Comparison of ENCODE assay signal across 14 mouse cellular contexts in the genomic region with DNA sequence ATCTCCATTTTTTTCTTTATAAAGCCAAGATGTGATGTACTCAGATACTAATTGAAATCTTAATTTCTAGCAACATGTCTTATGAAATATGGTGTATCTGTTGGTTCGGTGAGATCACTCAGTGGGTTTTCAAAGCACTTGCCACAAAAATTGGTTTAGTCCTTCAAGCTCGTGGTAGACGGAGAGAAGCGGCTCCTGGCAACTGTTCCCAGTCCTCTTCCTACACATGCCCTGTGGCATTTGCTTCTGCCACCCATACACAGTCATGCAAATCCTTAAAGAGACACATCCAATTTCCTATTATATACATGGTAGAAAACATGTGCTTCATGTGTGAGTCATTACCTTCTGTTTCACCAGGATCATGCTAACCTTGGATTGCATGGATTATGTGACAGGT. TPM values are rescaled to one million over a fixed set of nuclear protein-coding genes. Genes with fewer than 3 reads are reported as not detected.
DNase-seq lines count a peak whose midpoint lies in the region; ATAC-seq and TF ChIP-seq lines count a peak whose summit lies in the region.
"Had no signal": no experiment of that assay in that cellular context is flagged by ENCODE, and none has a peak within 500 bp of the region (broad histone marks: within the 10 kb centered on the region; RNA-seq: fewer than 3 reads in every experiment).

No protein-coding gene starts in this region.

- peaks cover 63% of the 10 kb centered on the region for H3K4me1 ChIP-seq in kidney, adult 2 months (ENCODE audit: control insufficient read depth, insufficient read depth, low read length)
- peaks cover 35% of the 10 kb centered on the region for H3K4me1 ChIP-seq in liver, postnatal 0 days (ENCODE audit: insufficient read depth)
- peaks cover 34% of the 10 kb centered on the region for H3K4me1 ChIP-seq in stomach, embryonic 15.5 days
- peaks cover 41% of the 10 kb centered on the region for H3K4me1 ChIP-seq in limb, embryonic 10.5 days

- no peaks in the 10 kb centered on the region; the same call in 1 of the 2 replicates for H3K36me3 ChIP-seq in kidney, adult 2 months (ENCODE audit: control insufficient read depth, insufficient read depth, low read length)
- H3K36me3 ChIP-seq in liver, postnatal 0 days (replicated peaks; ENCODE audit: insufficient read depth, low read length), result peaks cover 10% of the 10 kb centered on the region; the same call in 1 of the 2 replicates
- 0 out of 2 replicates have a peak, but pooled peaks cover 5% of the 10 kb centered on the region for H3K36me3 ChIP-seq in stomach, embryonic 15.5 days
- H3K36me3 ChIP-seq in limb, embryonic 10.5 days, result peaks cover 30% of the 10 kb centered on the region

- no peak overlapping the region for H3K4me2 ChIP-seq in liver, postnatal 0 days (ENCODE audit: low read depth, low read length)
- peak overlapping the region; percentile 30; the same call in 1 of the 2 replicates for H3K4me2 ChIP-seq in stomach, embryonic 15.5 days
- H3K4me2 ChIP-seq: hindbrain, embryonic 12.5 days had no signal

- TF ChIP-seq EP300 in liver, postnatal 0 days (IDR thresholded peaks at IDR 0.05; ENCODE audit: low read depth), result no peak

- DNase-seq in kidney, adult 2 months, result no peak
- DNase-seq in kidney, postnatal 25 days, result no peak
- DNase-seq in liver, postnatal 0 days, result no peak
- DNase-seq in liver, result no peak
- DNase-seq in fat pad, adult 2 months (ENCODE audit: extremely low read depth, low read depth, low spot score), result peak; percentile 55
- no peak for DNase-seq in limb, embryonic 10.5 days (ENCODE audit: low spot score)
- no peak for DNase-seq in gastrocnemius, postnatal 10 days
- DNase-seq: cerebellum, adult 9-11 months; thymus, postnatal 36 days had no signal

- WGBS in kidney, adult 2 months, result 38% methylated on average over 4 of the region's 4 CpGs
- WGBS in liver, postnatal 0 days (ENCODE audit: insufficient replicate concordance), result 87% methylated on average over 4 of the region's 4 CpGs
- WGBS in stomach, embryonic 15.5 days, result 84% methylated on average over 4 of the region's 4 CpGs
- WGBS in limb, embryonic 10.5 days, result 93% methylated on average over 4 of the region's 4 CpGs

- H3K4me3 ChIP-seq in kidney, adult 2 months (ENCODE audit: insufficient read depth, low read depth, low read length), result no peak overlapping the region
- H3K4me3 ChIP-seq in liver, postnatal 0 days (ENCODE audit: low read depth, low read length), result no peak overlapping the region
- no peak overlapping the region for H3K4me3 ChIP-seq in stomach, embryonic 15.5 days (replicated peaks)
- H3K4me3 ChIP-seq in limb, embryonic 10.5 days, result no peak overlapping the region
- H3K4me3 ChIP-seq: hindbrain, embryonic 12.5 days; midbrain, embryonic 10.5 days had no signal

- no peak for TF ChIP-seq CTCF in kidney, adult 2 months (conservative IDR thresholded peaks at IDR 0.05; ENCODE audit: insufficient read depth, insufficient read length, low read depth, low read length)
- TF ChIP-seq CTCF in liver, postnatal 0 days (IDR thresholded peaks at IDR 0.05; ENCODE audit: low read depth), result no peak

- H3K27ac ChIP-seq in kidney, adult 2 months (ENCODE audit: insufficient read depth, low read depth, low read length), result peak overlapping the region; percentile 81
- H3K27ac ChIP-seq in liver, postnatal 0 days (ENCODE audit: low read depth), result peak overlapping the region; percentile 92
- H3K27ac ChIP-seq in stomach, embryonic 15.5 days, result peak overlapping the region; percentile 96
- no peak overlapping the region for H3K27ac ChIP-seq in limb, embryonic 10.5 days
- H3K27ac ChIP-seq: hindbrain, embryonic 12.5 days had no signal

- no peaks in the 10 kb centered on the region for H3K9me3 ChIP-seq in liver, postnatal 0 days (ENCODE audit: low read length)
- H3K9me3 ChIP-seq in stomach, embryonic 15.5 days, result no peaks in the 10 kb centered on the region
- no peaks in the 10 kb centered on the region for H3K9me3 ChIP-seq in limb, embryonic 10.5 days (replicated peaks)
- H3K9me3 ChIP-seq: heart, embryonic 10.5 days; hindbrain, embryonic 12.5 days; midbrain, embryonic 10.5 days had no signal

- no peak overlapping the region for H3K9ac ChIP-seq in liver, postnatal 0 days (replicated peaks)
- no peak overlapping the region for H3K9ac ChIP-seq in stomach, embryonic 15.5 days
- H3K9ac ChIP-seq: hindbrain, embryonic 12.5 days had no signal

- no peaks in the 10 kb centered on the region for H3K27me3 ChIP-seq in kidney, adult 2 months (replicated peaks; ENCODE audit: control insufficient read depth, insufficient read depth, low read length)
- no peaks in the 10 kb centered on the region for H3K27me3 ChIP-seq in liver, postnatal 0 days (ENCODE audit: insufficient read depth, low read length)
- H3K27me3 ChIP-seq in stomach, embryonic 15.5 days (replicated peaks), result no peaks in the 10 kb centered on the region
- H3K27me3 ChIP-seq in limb, embryonic 10.5 days (ENCODE audit: low read depth, poor library complexity, severe bottlenecking), result no peaks in the 10 kb centered on the region
- H3K27me3 ChIP-seq: CH12.LX; hindbrain, embryonic 12.5 days had no signal

- ATAC-seq in liver, postnatal 0 days, result no peak
- no peak for ATAC-seq in stomach, embryonic 15.5 days (ENCODE audit: insufficient read depth, low FRiP score, low read depth)

- no peak for TF ChIP-seq POLR2A in kidney, adult 2 months (IDR thresholded peaks at IDR 0.05; ENCODE audit: low read depth, low read length)

RNA-seq across cellular contexts. Expression of a gene that starts 4.5 kb away (rescaled TPM):
- polyA plus RNA-seq in kidney, adult 2 months (2012; rRNA removed), result 205 and 234 TPM in 2 replicates
- polyA plus RNA-seq in liver, postnatal 0 days (2015; fragmentation: Nextera tagmentation; extraction: Ambion mirVana), result 31.7 and 32.3 TPM in 2 replicates
- 73.9 and 78.0 TPM in 2 replicates for polyA plus RNA-seq in stomach, embryonic 15.5 days (2015; fragmentation: Nextera tagmentation; extraction: Ambion mirVana)
- 37.2 and 41.7 TPM in 2 replicates for polyA plus RNA-seq in limb, embryonic 10.5 days (2016; fragmentation: Nextera tagmentation; extraction: Ambion mirVana)
- 10 to 100 TPM; 80.3 to 83.1 TPM for total RNA-seq in gastrocnemius, postnatal 10 days (2021)

RNA-seq across cellular contexts. Expression of a gene that starts 27.3 kb away (rescaled TPM):
- polyA plus RNA-seq in kidney, adult 2 months (2012; rRNA removed), result 12.9 and 13.0 TPM in 2 replicates
- 18.8 and 23.9 TPM in 2 replicates for polyA plus RNA-seq in liver, postnatal 0 days (2015; fragmentation: Nextera tagmentation; extraction: Ambion mirVana)
- 76.8 and 106 TPM in 2 replicates for polyA plus RNA-seq in stomach, embryonic 15.5 days (2015; fragmentation: Nextera tagmentation; extraction: Ambion mirVana)
- 159 and 167 TPM in 2 replicates for polyA plus RNA-seq in limb, embryonic 10.5 days (2016; fragmentation: Nextera tagmentation; extraction: Ambion mirVana)
- 1 to 10 TPM; 7.5 to 8.5 TPM for total RNA-seq in gastrocnemius, postnatal 10 days (2021)

RNA-seq across cellular contexts. Expression of a gene that starts 42.7 kb away (rescaled TPM):
- 17.2 and 20.8 TPM in 2 replicates for polyA plus RNA-seq in kidney, adult 2 months (2012; rRNA removed)
- 2.1 and 2.9 TPM in 2 replicates for polyA plus RNA-seq in liver, postnatal 0 days (2015; fragmentation: Nextera tagmentation; extraction: Ambion mirVana)
- polyA plus RNA-seq in stomach, embryonic 15.5 days (2015; fragmentation: Nextera tagmentation; extraction: Ambion mirVana), result 19.9 and 20.1 TPM in 2 replicates
- 3.1 and 4.4 TPM in 2 replicates for polyA plus RNA-seq in limb, embryonic 10.5 days (2016; fragmentation: Nextera tagmentation; extraction: Ambion mirVana)
- total RNA-seq in gastrocnemius, postnatal 10 days (2021), result 10 to 100 TPM in 1 of 2 experiments, 1 to 10 TPM in 1; 8.6 to 11.9 TPM

RNA-seq across cellular contexts. Expression of a gene that starts 52.2 kb away (rescaled TPM):
- 1.6 and 1.9 TPM in 2 replicates for polyA plus RNA-seq in kidney, adult 2 months (2012; rRNA removed)
- 0.08 and 0.09 TPM in 2 replicates for polyA plus RNA-seq in liver, postnatal 0 days (2015; fragmentation: Nextera tagmentation; extraction: Ambion mirVana)
- 0.44 and 0.73 TPM in 2 replicates for polyA plus RNA-seq in stomach, embryonic 15.5 days (2015; fragmentation: Nextera tagmentation; extraction: Ambion mirVana)
- polyA plus RNA-seq in limb, embryonic 10.5 days (2016; fragmentation: Nextera tagmentation; extraction: Ambion mirVana), result 0.01 TPM in 1 of 2 replicates, not detected in the other
- under 1 TPM; 0.16 to 0.27 TPM for total RNA-seq in gastrocnemius, postnatal 10 days (2021)
